Mouse (Mus musculus) MEL (cell line): ENCODE measurements around the gene Lrp6. TPM values are rescaled to one million over a fixed set of nuclear protein-coding genes. Genes with fewer than 3 reads are reported as not detected.
A peak's percentile ranks its signal among the peaks of the same experiment; 100 is the strongest.

Source experiments
- DNase-seq: peaks from one replicate; pipeline ENCODE4 v3.0.0; 2011; ENCODE audit warnings: low read depth, low spot score
- H3K27ac ChIP-seq: 2 replicates; pipeline ENCODE4 v1.5.1; 2012; ENCODE audit warnings: low read depth, mild to moderate bottlenecking, control low read depth, low read length, moderate library complexity; ENCODE audit not compliant: control insufficient read depth
- H3K27me3 ChIP-seq, 2 experiments: fragments of 150-350 bp in 1 of 2; sonication (generic) in 1 of 2; 2 replicates each; pipeline ENCODE4 v1.6.1; 2012; ENCODE audit warnings: low read length in 2 of 2, mild to moderate bottlenecking in 2 of 2, improper control_type of control experiment in 1 of 2, moderate library complexity in 1 of 2; ENCODE audit not compliant: insufficient read depth in 2 of 2, control insufficient read depth in 1 of 2
- H3K36me3 ChIP-seq, 2 experiments: 2 replicates each; pipeline ENCODE4 v1.6.1; 2012 to 2014; ENCODE audit warnings: low read length in 2 of 2, improper control_type of control experiment in 1 of 2, inconsistent platforms in 1 of 2, mild to moderate bottlenecking in 1 of 2; ENCODE audit not compliant: insufficient read depth in 2 of 2, control insufficient read depth in 1 of 2
- H3K4me1 ChIP-seq, 2 experiments: fragments of 150-350 bp in 1 of 2; sonication (generic) in 1 of 2; 2 replicates each; pipeline ENCODE4 v1.6.1; 2012; ENCODE audit warnings: low read length in 2 of 2, improper control_type of control experiment in 1 of 2, mild to moderate bottlenecking in 1 of 2; ENCODE audit not compliant: insufficient read depth in 2 of 2, control insufficient read depth in 1 of 2
- H3K4me3 ChIP-seq, 2 experiments: fragments of 150-350 bp in 1 of 2; sonication (generic) in 1 of 2; 2 replicates each; pipeline ENCODE4 v1.5.1; 2012; ENCODE audit warnings: low read depth in 2 of 2, low read length in 2 of 2, mild to moderate bottlenecking in 2 of 2, moderate library complexity in 2 of 2, control low read depth in 1 of 2, improper control_type of control experiment in 1 of 2; ENCODE audit not compliant: control insufficient read depth in 1 of 2, insufficient read depth in 1 of 2
- H3K79me2 ChIP-seq: 2 replicates; pipeline ENCODE4 v1.6.1; 2012; ENCODE audit warnings: mild to moderate bottlenecking, low read length, moderate library complexity; ENCODE audit not compliant: control insufficient read depth, poor library complexity, insufficient read depth
- H3K9ac ChIP-seq: 2 replicates; pipeline ENCODE4 v1.6.1; 2012; ENCODE audit warnings: low read depth, mild to moderate bottlenecking, control low read depth, low read length, moderate library complexity; ENCODE audit not compliant: control insufficient read depth, poor library complexity, severe bottlenecking
- H3K9me3 ChIP-seq: fragments of 150-350 bp; sonication (generic); replicated peaks from 2 replicates; pipeline ENCODE4 v1.6.1; 2012; ENCODE audit warnings: mild to moderate bottlenecking, low read length, improper control_type of control experiment, moderate library complexity; ENCODE audit not compliant: insufficient read depth
- CHD1 ChIP-seq: IDR thresholded peaks from 2 replicates; pipeline ENCODE4 v1.6.1; 2012; ENCODE audit warnings: low read depth, mild to moderate bottlenecking, inconsistent platforms, low read length, improper control_type of control experiment
- CHD2 ChIP-seq: IDR thresholded peaks from 2 replicates; pipeline ENCODE4 v1.6.1; 2011; ENCODE audit warnings: low read length, improper control_type of control experiment
- ELF1 ChIP-seq: IDR thresholded peaks from 2 replicates; pipeline ENCODE4 v1.6.1; 2014; ENCODE audit warnings: low read depth, mild to moderate bottlenecking, inconsistent platforms, low read length, improper control_type of control experiment, moderate library complexity
- JUND ChIP-seq: IDR thresholded peaks from 2 replicates; pipeline ENCODE4 v1.6.1; 2011; ENCODE audit warnings: low read depth, mild to moderate bottlenecking, improper control_type of control experiment, low read length
- KAT2A ChIP-seq: conservative IDR thresholded peaks from 2 replicates; pipeline ENCODE4 v1.6.1; 2012; ENCODE audit warnings: low read depth, low read length, improper control_type of control experiment, inconsistent platforms
- MAX ChIP-seq: IDR thresholded peaks from 2 replicates; pipeline ENCODE4 v1.6.1; 2011; ENCODE audit warnings: low read length, improper control_type of control experiment
- MAZ ChIP-seq: IDR thresholded peaks from 2 replicates; pipeline ENCODE4 v1.6.1; 2012; ENCODE audit warnings: low read depth, mild to moderate bottlenecking, inconsistent platforms, low read length, improper control_type of control experiment
- MXI1 ChIP-seq: IDR thresholded peaks from 2 replicates; pipeline ENCODE4 v1.6.1; 2011; ENCODE audit warnings: mild to moderate bottlenecking, low read depth, low read length, improper control_type of control experiment
- MYB ChIP-seq: IDR thresholded peaks from 2 replicates; pipeline ENCODE4 v1.6.1; 2011; ENCODE audit warnings: mild to moderate bottlenecking, low read depth, low read length, improper control_type of control experiment
- MYC ChIP-seq: IDR thresholded peaks from 2 replicates; pipeline ENCODE4 v1.6.1; 2011; ENCODE audit warnings: low read depth, mild to moderate bottlenecking, low read length, improper control_type of control experiment, moderate library complexity
- NELFE ChIP-seq: IDR thresholded peaks from 2 replicates; pipeline ENCODE4 v1.6.1; 2011; ENCODE audit warnings: low read depth, low read length, improper control_type of control experiment
- NRF1 ChIP-seq: IDR thresholded peaks from 2 replicates; pipeline ENCODE4 v1.6.1; 2014; ENCODE audit warnings: low read depth, mild to moderate bottlenecking, inconsistent platforms, low read length, improper control_type of control experiment, moderate library complexity; ENCODE audit not compliant: poor library complexity, insufficient read depth, severe bottlenecking
- POLR2AphosphoS2 ChIP-seq: IDR thresholded peaks from 2 replicates; pipeline ENCODE4 v1.6.1; 2011; ENCODE audit warnings: low read length, improper control_type of control experiment
- RAD21 ChIP-seq: IDR thresholded peaks from 2 replicates; pipeline ENCODE4 v1.6.1; 2011; ENCODE audit warnings: mild to moderate bottlenecking, low read depth, low read length, improper control_type of control experiment
- SIN3A ChIP-seq: IDR thresholded peaks from 2 replicates; pipeline ENCODE4 v1.6.1; 2012; ENCODE audit warnings: low read length, improper control_type of control experiment, inconsistent platforms
- TAL1 ChIP-seq: IDR thresholded peaks from 2 replicates; pipeline ENCODE4 v1.6.1; 2012; ENCODE audit warnings: mild to moderate bottlenecking, inconsistent platforms, low read length, moderate library complexity, mixed read lengths
- USF2 ChIP-seq, 2 experiments: IDR thresholded peaks; 2 replicates each; pipeline ENCODE4 v1.6.1; 2011 to 2012; ENCODE audit warnings: improper control_type of control experiment in 2 of 2, low read length in 2 of 2, borderline replicate concordance in 1 of 2, inconsistent platforms in 1 of 2, low read depth in 1 of 2, mild to moderate bottlenecking in 1 of 2; ENCODE audit not compliant: insufficient read depth in 1 of 2
- ZC3H11A ChIP-seq: IDR thresholded peaks from 2 replicates; pipeline ENCODE4 v1.6.1; 2012; ENCODE audit warnings: low read depth, mild to moderate bottlenecking, inconsistent platforms, low read length, improper control_type of control experiment
- ZMIZ1 ChIP-seq: IDR thresholded peaks from 2 replicates; pipeline ENCODE4 v1.6.1; 2012; ENCODE audit warnings: low read depth, mild to moderate bottlenecking, inconsistent platforms, low read length, improper control_type of control experiment, moderate library complexity
- ZNF384 ChIP-seq: IDR thresholded peaks from 2 replicates; pipeline ENCODE4 v1.6.1; 2012; ENCODE audit warnings: low read depth, mild to moderate bottlenecking, inconsistent platforms, low read length, improper control_type of control experiment
- polyA plus RNA-seq, 2 experiments: library from polyadenylated mRNA; stranded (reverse) in 1 of 2; unstranded in 1 of 2; fragments of >175 nt in 1 of 2; fragments of >200 nt in 1 of 2; gene quantifications; 2 replicates each; pipeline versions ENCODE4 v1.2.1 to v1.2.4; 2012; ENCODE audit warnings: low replicate concordance in 2 of 2, low read depth in 1 of 2; ENCODE audit not compliant: insufficient read length in 2 of 2, insufficient read depth in 1 of 2, missing spikeins in 1 of 2
- total RNA-seq: library from RNA; depleted of rRNA; stranded (reverse); fragments of 300-350 nt; gene quantifications from 2 replicates; pipeline ENCODE4 v1.2.3, GENCODE M21; 2012

The Lrp6 gene
- total and polyA plus RNA-seq, 3 experiments, result 13.1 to 25.7 (median 17.2) TPM

- Histone ChIP-seq H3K36me3 (peaks cover 0 to 12% of the 10 kb centered on the region in 2 experiments; a peak in 2 of 4 replicates), H3K27ac (no peak overlapping the region), H3K79me2 (peaks cover 52% of the 10 kb centered on the region), H3K9ac (peak overlapping the region; percentile 99), H3K27me3 (peaks cover 0 to 2% of the 10 kb centered on the region in 2 experiments; a peak in 2 of 4 replicates), H3K9me3 (no peaks in the 10 kb centered on the region), H3K4me3 (peak overlapping the region; percentile 81 to 87), H3K4me1 (peaks cover 3 to 4% of the 10 kb centered on the region in 2 experiments; a peak in 2 of 4 replicates)
- no peak for TF ChIP-seq ELF1
- TF ChIP-seq SIN3A, result peak; percentile 68
- DNase-seq, result peak; percentile 50
Observed at GRCm38 (mm10) chr6:134565606-134566247, 1.0 kb downstream of the Lrp6 start.

- H3K79me2 ChIP-seq, result peaks cover 57% of the 10 kb centered on the region
- H3K4me1 ChIP-seq, result peaks cover 3 to 4% of the 10 kb centered on the region in 2 experiments; a peak in 2 of 4 replicates
- no peaks in the 10 kb centered on the region for H3K9me3 ChIP-seq
- H3K4me3 ChIP-seq, result no peak overlapping the region
- peaks cover 0 to 2% of the 10 kb centered on the region in 2 experiments; a peak in 2 of 4 replicates for H3K27me3 ChIP-seq
- TF ChIP-seq MXI1 (no peak), SIN3A (no peak), ZC3H11A (no peak), ELF1 (no peak), ZMIZ1 (no peak), CHD2 (no peak), MYC (no peak), KAT2A (no peak), MYB (no peak), NRF1 (no peak), ZNF384 (no peak), MAX (no peak), RAD21 (no peak)
- peaks cover 0 to 12% of the 10 kb centered on the region in 2 experiments; a peak in 2 of 4 replicates for H3K36me3 ChIP-seq
- no peak overlapping the region for H3K27ac ChIP-seq
- no peak overlapping the region for H3K9ac ChIP-seq
- DNase-seq, result no peak
Observed at GRCm38 (mm10) chr6:134564539-134564938, 2.2 kb downstream of the Lrp6 start.

- Histone ChIP-seq H3K9me3 (no peaks in the 10 kb centered on the region), H3K9ac (no peak overlapping the region), H3K4me1 (peaks cover 5 to 8% of the 10 kb centered on the region in 2 experiments; a peak in 3 of 4 replicates), H3K36me3 (peaks cover 0 to 10% of the 10 kb centered on the region in 2 experiments; a peak in 2 of 4 replicates), H3K27me3 (no peaks in the 10 kb centered on the region), H3K4me3 (no peak overlapping the region), H3K79me2 (peaks cover 63% of the 10 kb centered on the region), H3K27ac (no peak overlapping the region)
- DNase-seq, result no peak
- TF ChIP-seq MAZ, result no peak
- TF ChIP-seq USF2 (IDR thresholded peaks at IDR 0.05; ENCODE audit: borderline replicate concordance in 1 of 2, insufficient read depth in 1 of 2, low read depth in 1 of 2, low read length in 2 of 2), result no peak
- no peak for TF ChIP-seq MYB
- no peak for TF ChIP-seq SIN3A
- TF ChIP-seq POLR2AphosphoS2, result no peak
- no peak for TF ChIP-seq ZC3H11A
- TF ChIP-seq TAL1, result no peak
- no peak for TF ChIP-seq CHD1
- TF ChIP-seq NRF1, result no peak
- TF ChIP-seq NELFE, result no peak
- TF ChIP-seq JUND, result no peak
Observed at GRCm38 (mm10) chr6:134559635-134560034, 7.1 kb downstream of the Lrp6 start.
